Mouse (Mus musculus) embryonic facial prominence, embryonic 14.5 days (tissue): Measurements from ENCODE around the gene Ikzf1. TPM values are rescaled to one million over a fixed set of nuclear protein-coding genes. Genes with fewer than 3 reads are reported as not detected.
A peak's percentile ranks its signal among the peaks of the same experiment; 100 is the strongest.

Source experiments
- ATAC-seq: fragments of 200-750 bp; cut with Nextera tagmentation; 2 replicates; pipeline ENCODE4 v1.8.0; 2017; ENCODE audit warnings: low read depth, moderate number of reproducible peaks, moderate TSS enrichment
- DNase-seq: peaks from one replicate; pipeline ENCODE4 v3.0.0-alpha.2; 2015; ENCODE audit warnings: low spot score
- H3K27ac ChIP-seq: fragments of 300-500 bp; sonication (generic); replicated peaks from 2 replicates; pipeline ENCODE4 v1.5.1; 2014; ENCODE audit warnings: low read depth, mild to moderate bottlenecking, low read length, moderate library complexity
- H3K27me3 ChIP-seq: fragments of 300-500 bp; sonication (generic); replicated peaks from 2 replicates; pipeline ENCODE4 v1.6.1; 2014; ENCODE audit warnings: low read length; ENCODE audit not compliant: control insufficient read depth, insufficient read depth
- H3K36me3 ChIP-seq: fragments of 300-500 bp; sonication (generic); 2 replicates; pipeline ENCODE4 v1.6.1; 2014; ENCODE audit warnings: low read length, mixed read lengths; ENCODE audit not compliant: control insufficient read depth, insufficient read depth
- H3K4me1 ChIP-seq: fragments of 300-500 bp; sonication (generic); 2 replicates; pipeline ENCODE4 v1.6.1; 2014; ENCODE audit warnings: antibody characterized with exemption, low read length; ENCODE audit not compliant: control insufficient read depth, insufficient read depth
- H3K4me2 ChIP-seq: fragments of 300-500 bp; sonication (generic); 2 replicates; pipeline ENCODE4 v1.6.1; 2014; ENCODE audit warnings: low read depth, mild to moderate bottlenecking, low read length, moderate library complexity, mixed read lengths
- H3K4me3 ChIP-seq: fragments of 300-500 bp; sonication (generic); 2 replicates; pipeline ENCODE4 v1.5.1; 2014; ENCODE audit warnings: low read depth, mild to moderate bottlenecking, low read length
- H3K9ac ChIP-seq: fragments of 300-500 bp; sonication (generic); 2 replicates; pipeline ENCODE4 v1.6.1; 2014; ENCODE audit warnings: low read depth, mild to moderate bottlenecking, low read length, moderate library complexity, mixed read lengths
- H3K9me3 ChIP-seq: fragments of 300-500 bp; sonication (generic); 2 replicates; pipeline ENCODE4 v1.6.1; 2016; ENCODE audit warnings: low read length; ENCODE audit not compliant: control insufficient read depth
- WGBS: fragments of 180-500 bp; shearing (Covaris S2); extraction: QIAGEN DNeasy Blood & Tissue Kit; methylation state at CpG from one replicate; pipeline ENCODE4 v1.1.7; 2014; 5-methylcytosine and 5-hydroxymethylcytosine counted together
- polyA plus RNA-seq: library from polyadenylated mRNA; unstranded; fragments of >200 nt; fragmentation: Nextera tagmentation; extraction: Ambion mirVana; gene quantifications from 2 replicates; pipeline ENCODE4 v1.2.1, GENCODE M21; 2014

The Ikzf1 gene
- polyA plus RNA-seq, 1 experiment from 2014 or later, result 4.7 TPM

DNA sequence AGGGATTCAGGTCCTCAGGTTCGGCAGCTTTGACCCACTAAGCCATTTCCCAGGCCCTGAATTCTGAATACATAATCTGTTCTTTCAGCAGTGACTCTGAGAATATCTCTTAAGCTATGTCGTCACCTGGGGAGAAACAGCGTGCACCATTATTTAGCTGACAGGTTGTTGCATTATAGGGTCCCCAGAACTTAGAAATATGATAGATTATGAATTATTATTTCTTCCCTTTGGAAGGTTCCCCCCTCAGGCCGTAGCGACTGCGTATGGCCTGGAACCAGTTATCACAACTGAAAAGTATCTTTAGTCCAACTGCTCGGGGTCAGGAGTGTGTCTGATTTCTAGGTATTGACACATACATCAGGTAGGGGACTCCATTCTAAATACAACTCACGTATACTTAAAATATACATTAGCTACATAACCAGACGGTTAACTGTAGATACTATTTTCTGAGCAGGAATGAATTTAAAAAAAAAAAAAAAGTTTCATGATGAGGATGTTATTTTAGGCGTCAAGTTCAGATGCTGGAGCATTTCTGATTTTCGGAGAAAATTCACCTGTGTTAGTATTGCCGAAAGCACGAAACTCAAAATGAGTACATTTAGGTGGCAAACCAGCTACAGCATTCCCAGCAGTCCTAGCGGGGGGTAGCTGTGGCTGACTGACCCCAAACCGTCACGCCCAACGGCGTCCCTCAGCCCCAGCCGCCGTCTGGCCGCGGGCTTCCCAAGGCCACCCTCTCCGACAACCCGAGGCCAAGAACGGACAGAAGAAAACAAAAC, 123.4 kb downstream of the Ikzf1 start:
- H3K9ac ChIP-seq, result peak overlapping the region; percentile 82
- WGBS, result 8% methylated on average over 25 of the region's 25 CpGs
- H3K27me3 ChIP-seq, result no peaks in the 10 kb centered on the region
- peaks cover 9% of the 10 kb centered on the region for H3K4me1 ChIP-seq
- H3K4me2 ChIP-seq, result peak overlapping the region; percentile 90
- H3K9me3 ChIP-seq, result no peaks in the 10 kb centered on the region
- peak; percentile 57 for ATAC-seq
- peaks cover 26% of the 10 kb centered on the region for H3K36me3 ChIP-seq
- peak overlapping the region; percentile 98 for H3K27ac ChIP-seq
- no peak for DNase-seq
- peak overlapping the region; percentile 75 for H3K4me3 ChIP-seq

GRCm38 (mm10) chr11:11808820-11809403, 124.1 kb downstream of the Ikzf1 start, which contains the start of gene Fignl1:
Fignl1 (minus strand) TSS chr11:11808962.
- Histone ChIP-seq H3K4me3 (peak within 1 kb of the TSS; percentile 75), H3K36me3 (peaks cover 19% of the 10 kb centered on the region), H3K9me3 (no peaks in the 10 kb centered on the region), H3K27me3 (no peaks in the 10 kb centered on the region), H3K4me1 (peaks cover 9% of the 10 kb centered on the region), H3K27ac (peak within 1 kb of the TSS; percentile 98), H3K4me2 (peak within 1 kb of the TSS; percentile 90), H3K9ac (peak within 1 kb of the TSS; percentile 82)
- WGBS, result 0% methylated on average over 43 of the region's 53 CpGs
- peak; percentile 98 for DNase-seq
- ATAC-seq, result peak; percentile 96

DNA sequence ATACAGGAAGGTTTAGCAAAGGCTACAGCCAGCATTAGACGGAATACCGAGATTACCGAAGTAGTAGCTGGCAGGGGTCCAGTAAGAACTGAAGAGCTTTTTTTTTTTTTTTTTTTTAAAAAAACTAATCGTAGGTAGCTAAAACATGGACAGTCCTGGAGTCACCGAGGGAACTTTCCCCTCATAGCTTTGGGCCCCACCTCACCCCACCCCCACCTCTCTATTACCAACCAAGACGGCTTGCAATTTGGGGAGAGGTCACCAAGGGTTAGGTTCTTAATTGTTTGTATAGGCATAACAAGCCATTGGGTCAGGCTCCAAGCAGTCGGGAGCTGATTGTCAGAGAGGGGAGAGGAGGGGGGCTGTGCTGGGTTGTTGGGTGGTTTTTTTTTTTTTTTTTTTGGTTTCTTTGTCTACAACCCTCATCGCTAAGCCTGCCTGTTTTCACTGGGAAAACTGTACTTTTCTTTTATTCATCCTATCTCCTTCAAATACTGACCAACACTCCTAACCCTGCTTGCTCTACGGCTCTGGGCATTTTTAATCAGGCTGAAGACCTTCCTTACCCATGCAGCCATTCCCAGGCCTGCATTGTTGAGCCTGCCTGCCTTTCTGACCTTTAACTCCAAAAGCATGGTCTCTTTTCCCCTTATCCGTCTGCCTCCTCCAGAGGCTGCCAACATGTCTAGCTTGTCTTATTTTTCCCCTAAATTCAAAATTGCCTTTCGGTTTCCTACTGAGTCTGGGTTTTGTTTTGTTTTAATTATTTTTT, 124.8 kb downstream of the Ikzf1 start:
- ATAC-seq (peak; percentile 34), DNase-seq (peak; percentile 79)
- peak overlapping the region; percentile 75 for H3K4me3 ChIP-seq
- H3K27ac ChIP-seq, result peak overlapping the region; percentile 98
- WGBS, result 5% methylated on average over 11 of the region's 11 CpGs
- peak overlapping the region; percentile 82 for H3K9ac ChIP-seq
- H3K4me2 ChIP-seq, result peak overlapping the region; percentile 90
- peaks cover 13% of the 10 kb centered on the region for H3K36me3 ChIP-seq
- no peaks in the 10 kb centered on the region for H3K9me3 ChIP-seq
- H3K4me1 ChIP-seq, result peaks cover 9% of the 10 kb centered on the region
- H3K27me3 ChIP-seq, result no peaks in the 10 kb centered on the region

DNA sequence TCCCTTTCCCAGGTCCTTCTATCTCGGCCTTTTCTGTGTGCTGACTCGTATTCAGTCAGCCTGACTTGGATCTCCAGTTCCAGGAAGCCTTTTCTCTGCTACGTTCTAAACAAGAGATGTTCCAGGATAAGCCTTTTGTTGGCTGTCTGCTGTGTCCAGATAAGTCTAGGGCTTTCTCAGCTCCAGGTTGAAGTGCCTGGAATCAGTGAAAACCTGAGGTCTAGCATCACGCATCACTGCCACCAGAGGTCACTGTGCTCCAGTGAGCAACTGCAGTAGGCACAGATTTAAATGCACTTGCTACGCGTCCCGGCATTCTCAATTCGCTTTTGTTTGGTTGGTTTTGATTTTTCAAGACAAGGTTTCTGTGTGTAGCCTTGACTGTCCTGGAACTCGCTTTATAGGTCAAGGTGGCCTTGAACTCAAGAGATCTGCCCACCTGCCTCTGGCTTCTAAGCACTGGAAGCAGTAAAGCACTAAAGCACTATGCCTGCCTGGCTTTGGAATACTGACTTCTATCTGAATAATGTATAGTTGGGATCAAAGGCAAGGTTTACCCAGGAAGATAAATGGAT, 127.2 kb downstream of the Ikzf1 start:
- WGBS, result 21% methylated on average over 9 of the region's 9 CpGs
- Histone ChIP-seq H3K4me1 (peaks cover 9% of the 10 kb centered on the region), H3K4me3 (no peak overlapping the region), H3K36me3 (no peaks in the 10 kb centered on the region), H3K9me3 (no peaks in the 10 kb centered on the region), H3K27me3 (no peaks in the 10 kb centered on the region), H3K9ac (no peak overlapping the region), H3K4me2 (peak overlapping the region; percentile 15; the same call in 1 of the 2 replicates), H3K27ac (no peak overlapping the region)
- DNase-seq (peak; percentile 92), ATAC-seq (no peak)

DNA sequence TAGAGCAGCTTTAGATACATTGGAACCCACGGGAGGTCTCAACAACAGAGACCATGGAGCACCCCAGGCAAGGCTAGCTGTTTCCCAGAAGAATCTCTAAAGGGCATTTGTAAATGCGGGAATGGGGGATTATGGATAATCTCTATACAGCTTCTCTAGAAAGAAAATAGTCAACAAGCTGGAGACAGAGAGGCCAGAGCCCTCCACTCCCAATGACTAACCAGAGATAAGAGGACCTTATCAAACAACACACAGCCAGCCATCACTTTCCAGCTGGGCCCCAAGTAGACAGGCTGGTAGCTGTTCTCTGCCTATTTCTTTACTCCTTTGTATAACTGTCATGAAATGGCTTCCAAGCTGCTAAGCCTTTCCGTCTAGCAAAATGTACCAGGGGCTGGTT, 130.9 kb downstream of the Ikzf1 start:
- H3K36me3 ChIP-seq, result no peaks in the 10 kb centered on the region
- ATAC-seq (no peak), DNase-seq (no peak)
- no peak overlapping the region for H3K4me3 ChIP-seq
- no peaks in the 10 kb centered on the region for H3K27me3 ChIP-seq
- H3K27ac ChIP-seq, result no peak overlapping the region
- 82% methylated on average over 3 of the region's 3 CpGs for WGBS
- H3K4me1 ChIP-seq, result peaks cover 4% of the 10 kb centered on the region; the same call in 1 of the 2 replicates
- H3K4me2 ChIP-seq, result no peak overlapping the region
- no peak overlapping the region for H3K9ac ChIP-seq
- no peaks in the 10 kb centered on the region for H3K9me3 ChIP-seq

GRCm38 (mm10) chr11:11818797-11819196, 134.0 kb downstream of the Ikzf1 start:
- Histone ChIP-seq H3K4me3 (no peak overlapping the region), H3K27me3 (no peaks in the 10 kb centered on the region), H3K9me3 (no peaks in the 10 kb centered on the region), H3K9ac (peak overlapping the region; percentile 20; the same call in 1 of the 2 replicates), H3K4me2 (no peak overlapping the region), H3K36me3 (no peaks in the 10 kb centered on the region), H3K27ac (no peak overlapping the region), H3K4me1 (peaks cover 32% of the 10 kb centered on the region)
- DNase-seq (no peak), ATAC-seq (no peak)
- 67% methylated on average over 6 of the region's 6 CpGs for WGBS

DNA sequence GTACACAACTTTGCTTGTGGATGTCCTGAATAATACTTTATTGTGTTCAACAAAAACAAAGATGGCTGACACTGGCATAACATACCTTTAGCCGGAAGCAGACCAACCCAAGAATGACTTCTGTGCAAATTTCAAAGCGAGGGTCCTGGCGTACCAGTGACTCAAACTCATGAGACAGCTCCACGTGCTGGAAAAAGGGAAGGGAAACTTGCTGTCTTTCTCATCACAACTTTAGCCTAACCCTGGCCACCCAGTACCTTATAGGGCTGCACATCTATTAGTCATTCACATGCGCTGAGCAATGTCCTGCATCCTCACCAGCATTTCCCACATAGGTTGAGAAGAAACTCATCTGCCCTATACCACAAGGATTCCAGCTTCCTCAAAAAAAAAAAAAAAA, 134.4 kb downstream of the Ikzf1 start:
- H3K4me2 ChIP-seq, result no peak overlapping the region
- H3K4me3 ChIP-seq, result no peak overlapping the region
- DNase-seq (no peak), ATAC-seq (no peak)
- no peaks in the 10 kb centered on the region for H3K27me3 ChIP-seq
- H3K9me3 ChIP-seq, result no peaks in the 10 kb centered on the region
- H3K4me1 ChIP-seq, result peaks cover 36% of the 10 kb centered on the region
- WGBS, result 93% methylated on average over 5 of the region's 5 CpGs
- H3K36me3 ChIP-seq, result no peaks in the 10 kb centered on the region
- no peak overlapping the region; the same call in 1 of the 2 replicates for H3K9ac ChIP-seq
- no peak overlapping the region for H3K27ac ChIP-seq

GRCm38 (mm10) chr11:11820251-11820650, 135.4 kb downstream of the Ikzf1 start:
- peak; percentile 95 for DNase-seq
- Histone ChIP-seq H3K9me3 (no peaks in the 10 kb centered on the region), H3K4me2 (no peak overlapping the region), H3K4me3 (no peak overlapping the region), H3K36me3 (no peaks in the 10 kb centered on the region), H3K4me1 (peaks cover 45% of the 10 kb centered on the region), H3K27ac (peak overlapping the region; percentile 97), H3K9ac (no peak overlapping the region), H3K27me3 (no peaks in the 10 kb centered on the region)
- ATAC-seq, result peak; percentile 44
- 2% methylated on average over 2 of the region's 2 CpGs for WGBS
